Mouse (Mus musculus): ENCODE measurements around the gene Sec14l1. TPM values are rescaled to one million over a fixed set of nuclear protein-coding genes. Genes with fewer than 3 reads are reported as not detected.

Gene Sec14l1
- total RNA-seq, 2 experiments from 2014 or later: 79.2 to 91.1 TPM

DNA sequence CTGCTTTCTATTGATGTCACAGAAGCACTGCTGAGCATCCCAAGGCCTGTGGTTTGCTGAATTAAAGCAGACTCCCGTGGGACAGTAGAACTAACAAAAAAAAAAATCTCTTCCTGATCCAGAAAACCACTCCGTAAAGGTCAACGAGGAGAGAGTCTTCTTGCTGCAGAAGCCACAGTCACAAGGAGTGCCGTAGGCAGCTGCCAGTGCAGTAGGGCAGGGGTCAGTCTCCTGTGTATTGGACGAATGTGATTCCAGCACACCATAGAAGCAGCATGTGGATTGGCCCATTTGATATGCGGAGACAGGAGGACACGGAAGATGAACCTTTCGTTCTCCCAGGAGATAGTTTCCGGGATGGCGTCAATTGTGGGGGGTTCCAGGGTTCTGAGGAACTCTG, 28.8 kb upstream of the Sec14l1 start:
- DNase-seq: no peak

DNA sequence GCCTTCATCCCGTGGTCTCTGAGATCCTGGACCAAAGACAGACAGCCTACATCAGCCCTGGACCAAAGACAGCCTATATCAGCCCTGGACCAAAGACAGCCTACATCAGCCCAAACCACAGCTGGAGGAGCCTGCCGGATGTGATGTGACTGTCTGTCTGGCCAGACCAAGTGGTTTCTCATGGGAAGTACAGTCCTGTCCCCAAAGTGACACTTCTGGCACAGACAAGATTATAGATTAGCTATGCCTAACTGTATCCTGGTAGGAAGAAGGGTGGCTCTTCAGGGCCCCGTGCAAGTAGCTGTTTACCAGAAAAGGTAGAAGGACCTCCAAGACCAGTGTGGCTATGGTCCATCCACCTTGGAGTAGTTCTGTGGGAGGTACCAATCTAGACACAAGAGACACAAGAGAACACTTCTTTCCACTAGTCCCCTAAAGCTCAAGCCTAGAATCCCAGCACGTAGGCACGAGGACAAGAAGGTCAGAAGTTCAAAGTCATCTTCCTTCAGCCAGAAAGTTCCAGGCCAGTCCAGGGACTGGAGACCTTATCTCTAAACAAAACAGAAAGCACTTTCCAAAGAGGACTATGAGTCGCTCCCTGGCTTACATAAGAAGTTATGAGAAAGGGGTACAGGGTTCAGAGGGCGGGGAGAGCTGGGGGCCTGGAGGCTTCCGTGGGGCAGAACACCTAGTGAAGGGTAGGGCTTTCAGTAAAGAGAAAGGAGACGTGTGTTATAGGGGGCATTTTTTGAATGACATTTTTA, 27.8 kb upstream of the Sec14l1 start:
- DNase-seq: peak; percentile 68 to 69
- intact Hi-C loops (cut with DNase I): no loop called here

More for the DNA sequence above, 28.8 kb upstream of the Sec14l1 start:
- intact Hi-C loops (cut with DNase I): no loop called here

DNA sequence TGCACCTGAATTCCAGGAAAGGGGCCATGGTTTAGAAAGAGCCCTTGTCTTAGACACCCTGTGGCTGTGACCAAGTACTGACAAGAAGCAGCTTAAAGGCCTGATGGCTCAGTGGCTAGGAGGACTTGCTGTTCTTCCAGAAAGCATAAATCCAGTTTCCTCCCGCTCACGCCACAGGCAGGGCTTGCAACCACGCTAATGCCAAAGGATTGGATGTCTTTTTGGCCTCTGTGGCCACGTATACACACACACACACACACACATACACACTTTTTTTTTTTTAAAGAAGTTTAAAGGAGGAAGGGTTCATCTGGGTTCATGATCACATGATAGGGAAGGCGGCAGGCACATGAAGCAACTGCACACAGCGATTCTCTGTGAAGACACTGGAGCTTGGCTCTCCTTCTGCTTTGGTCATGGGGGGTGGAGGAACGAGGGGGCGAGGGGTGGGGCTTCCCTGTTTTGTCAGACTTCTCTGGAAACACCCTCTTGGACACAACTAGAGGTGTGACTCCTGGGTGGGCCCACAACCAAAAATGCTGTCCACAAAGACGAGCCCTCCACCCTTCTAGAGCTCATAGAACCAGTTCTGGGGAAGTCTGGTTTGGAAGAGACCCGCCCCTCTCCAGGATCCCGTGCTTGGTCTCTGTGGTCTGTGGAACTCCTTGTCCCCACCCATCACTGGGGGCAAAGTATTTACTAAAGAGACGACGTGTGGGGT, 26.5 kb upstream of the Sec14l1 start:
- intact Hi-C loops (cut with DNase I): no loop called here
- DNase-seq: peak in 1 of 2 experiments; percentile 40

DNA sequence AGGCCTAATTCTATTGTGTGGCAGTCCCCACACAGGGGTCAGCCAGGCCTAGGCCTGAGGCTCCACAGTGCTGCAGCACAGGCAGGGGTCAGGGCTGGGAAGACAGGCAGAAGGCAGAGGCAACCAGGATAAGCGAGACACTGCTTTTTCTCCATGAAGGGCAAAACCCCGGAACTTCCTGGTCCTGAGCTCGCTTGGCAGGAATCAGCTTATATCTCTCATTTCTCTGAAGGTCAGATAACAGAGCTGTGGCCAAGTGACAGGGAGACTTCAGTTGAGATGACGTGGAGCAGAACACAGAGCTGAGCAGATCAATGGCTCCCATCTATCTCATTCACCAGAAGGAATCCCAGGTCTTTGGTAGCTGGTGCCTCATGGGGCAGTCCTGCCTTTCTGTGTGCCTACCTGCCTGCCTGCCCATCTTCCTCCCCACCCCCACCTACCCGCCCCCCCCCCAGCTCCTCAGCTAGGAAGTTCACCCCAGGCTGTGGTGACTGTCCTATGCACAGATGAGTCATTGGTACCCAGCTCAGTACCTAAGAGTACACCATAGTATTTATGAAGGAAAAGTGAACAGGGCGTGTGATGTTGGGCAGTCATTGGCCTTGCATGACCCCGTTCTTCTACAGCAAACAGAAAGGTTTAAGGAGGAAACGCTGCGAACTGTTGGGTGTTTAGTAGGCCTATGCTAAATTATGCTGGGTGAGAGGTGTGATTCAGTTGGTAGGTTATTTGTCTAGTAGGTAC, 25.1 kb upstream of the Sec14l1 start:
- intact Hi-C loops (cut with DNase I): no loop called here

DNA sequence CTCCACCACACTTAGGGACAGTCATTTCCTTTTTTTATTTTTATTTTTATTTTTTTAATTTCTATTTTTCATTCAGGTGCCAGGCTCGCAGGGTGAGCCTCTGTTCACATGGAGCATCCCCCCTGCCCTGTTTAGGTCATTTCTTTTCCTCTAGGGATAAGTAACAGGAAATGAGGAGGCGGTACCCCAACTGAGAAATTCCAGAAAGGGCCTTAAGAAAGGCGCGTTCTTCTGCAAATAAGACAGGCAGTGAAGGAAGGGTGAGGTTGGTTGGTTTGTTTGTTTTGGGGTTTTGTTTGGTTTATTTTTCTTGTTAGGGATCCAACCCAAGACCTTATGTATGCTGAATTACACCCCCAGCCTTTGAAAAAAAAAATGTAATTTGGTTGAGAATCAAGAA, 23.6 kb upstream of the Sec14l1 start:
- intact Hi-C loops (cut with DNase I): no loop called here
- no peak for DNase-seq

More for the DNA sequence above, 25.1 kb upstream of the Sec14l1 start:
- no peak for DNase-seq

DNA sequence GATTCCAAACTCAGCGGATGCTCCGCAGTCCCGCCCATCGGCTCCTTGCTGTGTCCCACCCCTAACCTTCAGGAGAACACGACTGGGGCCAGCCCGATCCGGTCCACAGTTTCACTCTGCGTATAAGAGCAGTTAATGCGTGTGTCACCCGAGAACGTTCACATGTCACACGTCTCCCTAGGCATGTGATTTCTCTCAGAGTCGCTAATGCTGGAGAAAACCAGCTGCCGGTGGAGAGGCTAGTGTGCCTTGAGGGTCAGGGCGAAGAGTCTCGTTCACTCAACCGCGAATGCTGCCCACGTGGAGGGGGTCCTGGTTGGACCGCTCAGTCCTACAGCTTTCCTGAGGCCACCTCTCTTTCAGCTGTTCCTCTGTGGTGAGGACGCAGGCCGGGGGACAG, 23.1 kb upstream of the Sec14l1 start:
- DNase-seq: peak; percentile 60 to 63
- intact Hi-C loops (cut with DNase I): no loop called here

DNA sequence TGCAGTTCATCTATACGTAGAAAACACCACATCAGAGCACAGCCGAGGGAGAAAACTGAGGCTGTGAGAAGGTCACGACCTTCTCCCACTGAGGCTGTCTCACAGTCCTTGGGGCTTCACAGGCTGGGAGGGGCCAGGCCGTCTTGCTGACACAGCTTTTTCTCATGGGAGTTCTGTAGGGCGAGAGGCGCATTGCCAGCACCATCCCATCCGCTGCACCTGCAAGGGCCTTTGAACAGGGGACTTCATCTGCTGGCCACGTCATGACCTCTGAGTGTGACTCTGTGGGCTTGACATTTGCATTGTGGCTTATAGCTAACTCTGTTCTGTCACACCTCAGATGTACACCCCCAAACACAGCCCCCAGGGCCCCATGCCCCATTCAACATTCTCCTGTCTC, 22.3 kb upstream of the Sec14l1 start:
- peak in 1 of 2 experiments; percentile 47 for DNase-seq
- intact Hi-C loops (cut with DNase I): no loop called here

DNA sequence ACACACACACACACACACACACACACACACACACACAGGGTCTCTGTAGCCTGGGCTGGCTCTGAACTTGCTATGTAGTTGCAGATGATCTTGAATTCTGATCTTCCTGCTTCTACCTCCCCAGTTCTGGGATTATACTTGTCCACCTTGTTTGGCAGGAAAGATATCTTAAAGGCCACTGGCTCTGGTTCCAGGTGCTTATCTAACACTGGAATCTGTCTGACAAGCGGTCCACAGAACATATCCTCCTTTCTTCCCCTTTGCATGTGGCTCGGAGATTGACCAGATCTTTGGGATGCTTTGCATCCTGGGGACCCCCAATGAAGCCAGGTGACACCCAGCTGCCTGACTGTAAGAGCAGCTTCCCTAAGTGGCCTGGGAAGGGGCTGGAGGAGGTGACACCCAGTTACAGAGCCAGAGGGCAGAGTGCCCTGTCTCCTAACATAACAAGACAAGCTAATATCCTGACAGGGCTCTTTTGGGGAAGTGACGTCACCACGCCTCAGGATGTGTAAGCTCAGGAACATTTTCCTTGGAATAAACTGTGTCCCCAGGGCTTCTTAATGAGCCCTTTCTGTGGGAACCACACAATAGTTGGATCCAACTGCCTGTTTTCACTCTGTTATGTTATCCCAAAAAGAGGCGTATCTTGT, 20.9 kb upstream of the Sec14l1 start:
- intact Hi-C loops (cut with DNase I): loop anchor here (2.0 kb wide), 1 partner anchor 21 kb away; the partner anchor contains the start of gene Sec14l1
- DNase-seq: peak; percentile 85

DNA sequence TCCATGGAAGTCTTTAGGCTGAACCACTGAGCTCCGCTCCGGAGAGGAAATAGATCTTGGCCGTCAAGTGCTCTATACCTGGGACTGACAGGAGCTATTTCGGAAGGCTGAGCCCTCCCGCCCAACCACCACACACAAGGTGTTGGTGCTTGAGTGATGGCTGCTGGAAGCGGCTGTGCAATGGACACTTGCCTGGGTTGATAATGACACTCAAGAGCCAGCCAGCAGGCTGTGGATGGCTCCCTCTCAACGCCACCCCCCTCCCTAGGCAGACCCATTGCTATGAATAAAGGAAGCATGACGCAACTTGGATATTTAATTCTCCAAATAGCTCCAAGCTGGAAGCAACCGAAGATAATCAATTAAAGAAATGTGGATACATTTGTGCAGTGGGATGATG, 20.3 kb upstream of the Sec14l1 start:
- intact Hi-C loops (cut with DNase I): loop anchor here (2.0 kb wide), 1 partner anchor 20 kb away; the partner anchor contains the start of gene Sec14l1
- DNase-seq: peak; percentile 72 to 82

DNA sequence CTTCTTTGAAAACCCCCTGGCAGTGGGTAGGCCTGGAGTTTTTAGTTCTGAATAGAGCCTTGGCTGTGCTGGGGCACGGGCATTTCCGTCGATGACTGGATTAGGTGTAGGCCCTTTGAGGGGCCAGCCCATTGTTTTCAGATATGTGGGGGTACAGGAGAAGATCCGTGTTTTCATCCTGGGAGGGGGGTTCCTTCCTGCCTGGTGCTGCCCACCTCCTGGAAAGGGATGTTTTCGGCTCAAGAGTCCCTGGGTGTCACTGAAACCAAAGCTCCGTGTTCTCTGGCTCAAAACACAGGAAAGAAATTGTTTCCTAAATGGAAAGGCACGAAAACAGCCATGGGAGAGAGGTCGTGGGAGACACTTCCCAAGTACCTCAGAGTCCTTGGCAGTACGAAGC, 17.9 kb upstream of the Sec14l1 start:
- intact Hi-C loops (cut with DNase I): no loop called here
- DNase-seq: no peak

DNA sequence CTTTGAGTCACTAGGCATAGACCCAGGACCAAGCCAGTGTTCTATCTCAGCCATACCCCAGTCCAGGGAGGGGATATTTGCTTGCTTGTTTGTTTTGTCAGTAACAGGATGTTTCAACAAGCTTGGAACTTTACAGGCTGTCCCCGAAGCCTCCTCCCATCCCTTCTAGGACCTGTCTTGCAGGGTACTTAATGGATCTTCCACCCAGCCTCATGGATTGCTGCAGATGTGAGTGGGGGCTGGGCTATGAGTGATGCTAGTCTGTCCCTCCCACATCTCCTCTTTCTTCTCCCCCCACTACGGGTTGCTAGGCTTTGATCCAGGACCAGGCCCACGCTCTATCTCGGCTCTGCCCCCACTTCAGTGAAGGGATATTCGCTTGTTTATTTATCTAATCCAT, 16.8 kb upstream of the Sec14l1 start:
- no peak for DNase-seq
- intact Hi-C loops (cut with DNase I): no loop called here

DNA sequence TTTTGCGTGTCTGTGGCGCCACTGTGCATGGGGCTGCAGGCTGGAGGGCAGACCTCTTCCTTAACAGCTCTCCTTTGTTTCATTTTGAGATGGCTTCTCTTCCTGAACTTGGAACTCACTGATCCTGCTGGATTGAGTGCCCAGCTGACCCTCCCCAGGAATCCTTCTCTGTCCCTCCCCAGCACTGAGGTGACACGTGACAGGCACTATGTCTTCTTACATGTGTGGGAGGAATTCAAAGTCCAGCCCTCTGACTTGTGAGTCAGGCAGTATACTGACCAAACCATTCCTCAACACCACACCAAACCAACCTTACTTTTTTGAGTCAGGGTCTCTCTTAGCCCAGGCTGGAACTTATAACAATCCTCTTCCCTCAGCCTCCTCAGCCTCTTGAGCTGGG, 16.2 kb upstream of the Sec14l1 start:
- intact Hi-C loops (cut with DNase I): no loop called here
- no peak for DNase-seq

DNA sequence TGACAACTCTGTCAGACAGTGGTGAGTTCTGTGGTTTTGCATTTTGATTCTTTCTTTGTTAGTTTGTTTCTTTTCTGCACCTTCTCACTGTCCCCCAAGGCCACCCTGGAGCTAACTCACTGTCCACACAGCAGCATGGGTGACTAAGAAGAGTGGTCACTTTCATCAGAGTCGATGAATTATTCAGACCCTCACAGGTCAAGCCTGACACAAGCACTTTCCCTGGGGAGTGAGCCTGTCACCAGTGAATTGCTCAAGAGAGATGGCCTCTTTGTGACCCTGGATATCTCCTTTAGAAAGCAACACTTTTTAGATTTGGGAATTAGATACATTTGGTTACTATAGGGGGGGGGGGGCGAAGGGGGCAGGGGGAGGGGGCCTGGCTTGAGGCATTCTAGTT, 15.6 kb upstream of the Sec14l1 start:
- intact Hi-C loops (cut with DNase I): no loop called here
- no peak for DNase-seq

DNA sequence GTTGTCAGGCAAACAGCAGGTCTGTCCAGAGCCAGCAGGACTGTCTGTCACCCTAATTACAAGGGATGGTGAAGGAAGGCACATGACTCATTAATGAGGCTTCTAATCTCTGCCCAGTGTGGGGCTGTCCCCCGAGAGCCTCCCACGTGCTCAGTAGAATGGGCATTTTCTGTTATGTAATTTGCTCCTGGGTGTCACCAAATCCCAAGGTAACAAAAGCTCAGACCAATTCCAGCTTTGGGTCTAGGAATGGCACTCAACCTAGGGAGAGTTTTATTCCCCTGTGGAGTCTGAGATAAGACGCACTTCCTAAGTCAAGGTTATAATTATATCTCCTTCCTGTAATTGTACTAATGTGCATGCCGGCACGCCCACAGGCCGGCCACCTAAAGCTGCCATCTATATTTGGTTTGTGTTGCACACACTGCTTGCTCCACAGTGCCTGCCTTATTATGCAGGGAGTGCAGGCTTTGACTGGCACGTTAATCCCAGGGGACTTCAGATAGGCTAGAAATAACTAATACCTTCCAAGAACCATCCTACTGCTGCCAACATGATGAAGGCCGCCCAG, 13.5 kb upstream of the Sec14l1 start:
- DNase-seq: peak; percentile 60 to 70
- intact Hi-C loops (cut with DNase I): loop anchor here (2.0 kb wide), 1 partner anchor 19 kb away; no protein-coding TSS in a partner anchor

DNA sequence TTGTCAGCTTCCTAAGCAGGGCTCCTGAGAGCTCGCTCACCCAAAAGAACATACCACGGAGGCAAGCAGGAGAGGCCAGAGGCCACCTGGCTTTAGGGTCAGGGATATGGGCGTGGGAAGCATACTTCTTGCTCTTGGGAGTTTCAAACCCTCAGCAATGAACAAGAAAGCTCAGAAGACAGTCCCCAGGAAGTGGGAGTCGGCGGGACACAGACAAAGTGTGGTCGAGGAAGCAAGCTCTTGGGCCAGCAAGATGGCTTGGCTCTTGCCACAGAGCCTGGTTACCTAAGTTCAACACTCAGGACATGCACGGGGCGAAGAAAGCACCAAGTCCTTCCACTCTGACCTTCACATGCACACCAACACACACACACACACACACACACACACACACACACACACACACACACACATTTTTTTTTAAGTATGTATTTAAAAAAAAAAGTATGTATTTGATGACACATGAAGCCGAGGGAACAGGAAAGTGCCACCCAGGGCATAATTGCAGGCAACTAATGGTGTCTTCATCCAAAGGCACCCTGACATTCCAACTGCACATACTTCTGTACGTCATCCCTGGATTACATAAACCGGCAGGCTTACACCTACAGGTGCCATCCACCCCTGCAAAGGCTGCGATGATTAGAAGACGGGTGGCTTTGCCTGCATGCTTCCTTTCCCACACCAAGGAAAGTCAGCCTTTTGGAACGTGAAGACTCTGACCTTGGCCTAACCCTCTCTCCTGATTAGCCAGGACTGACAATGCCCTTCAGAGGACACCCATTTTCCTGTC, 12.8 kb upstream of the Sec14l1 start:
- no peak for DNase-seq
- intact Hi-C loops (cut with DNase I): loop anchor here (2.0 kb wide), 1 partner anchor 19 kb away; no protein-coding TSS in a partner anchor

DNA sequence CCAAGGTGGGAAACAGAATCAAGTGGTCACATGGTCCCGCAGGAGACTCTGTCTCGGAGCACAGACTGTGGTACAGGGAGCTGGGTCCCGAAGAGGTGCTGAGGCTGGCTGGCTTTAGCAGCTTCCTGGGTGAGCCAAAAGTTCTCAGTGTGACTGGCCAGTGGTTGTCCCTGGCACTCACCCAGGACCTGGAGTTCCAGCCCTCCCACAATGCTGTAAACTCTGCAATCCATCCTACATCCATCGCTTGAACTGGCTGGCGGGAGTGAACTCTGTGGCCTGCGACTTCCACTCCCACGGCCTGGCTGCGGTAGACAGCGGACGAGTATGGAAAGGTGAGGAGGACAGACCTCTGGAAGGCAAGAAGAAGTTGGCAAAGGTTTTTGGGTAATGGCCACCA, 11.4 kb upstream of the Sec14l1 start:
- DNase-seq: peak; percentile 66 to 77
- intact Hi-C loops (cut with DNase I): no loop called here

DNA sequence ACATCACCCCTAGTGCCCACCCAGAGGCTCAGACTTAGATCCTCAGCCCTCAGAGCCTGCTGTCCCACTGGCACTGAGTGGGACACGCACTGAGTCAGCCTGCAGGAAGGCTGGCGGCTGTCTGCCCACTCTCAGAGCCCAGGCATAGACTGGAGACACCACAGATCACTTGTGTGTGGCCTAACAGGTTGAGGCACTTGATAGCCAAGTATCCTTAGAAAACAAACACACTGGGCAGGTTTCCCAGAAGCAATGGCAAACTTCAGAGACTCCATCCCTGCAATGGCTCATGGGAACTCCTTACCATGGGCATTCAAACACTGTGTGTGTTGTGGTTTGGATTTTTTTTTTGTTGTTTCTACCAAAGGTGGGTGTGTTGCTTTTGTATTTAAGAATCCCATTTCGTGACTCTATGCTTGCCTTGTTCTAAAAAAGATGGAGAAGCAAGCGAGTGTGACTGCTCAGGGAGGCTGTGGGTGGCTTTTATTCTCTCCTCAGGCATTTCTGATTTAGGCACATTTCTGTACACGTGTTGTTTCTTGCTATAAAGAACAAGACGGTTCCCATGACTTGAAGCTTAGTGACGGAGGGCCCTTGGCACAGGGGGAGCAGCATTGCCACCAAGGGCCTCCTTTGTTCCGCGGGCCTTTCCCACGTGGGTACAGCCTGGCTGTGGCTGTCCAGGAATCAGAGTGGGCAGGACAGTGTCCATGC, 10.8 kb upstream of the Sec14l1 start:
- intact Hi-C loops (cut with DNase I): no loop called here
- no peak for DNase-seq

DNA sequence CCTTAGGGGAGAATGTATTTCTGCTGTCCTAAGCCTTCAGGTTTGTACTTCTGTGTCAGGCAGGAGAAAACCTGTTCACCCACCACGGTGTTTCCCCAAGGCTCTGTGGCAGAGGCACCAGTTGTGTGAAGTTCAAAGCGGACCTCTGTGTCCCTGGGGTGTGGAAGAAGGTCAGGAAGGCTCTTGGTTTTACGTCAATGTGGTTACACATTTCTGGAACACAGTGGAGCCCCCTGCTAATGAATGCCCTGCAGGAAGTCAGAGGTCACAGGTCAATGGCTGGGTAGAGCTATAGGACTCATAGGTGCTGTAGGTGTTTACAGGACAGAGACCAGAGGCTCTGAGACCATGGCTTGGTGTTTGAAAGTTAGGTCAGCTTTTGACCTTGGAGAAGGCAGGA, 9.7 kb upstream of the Sec14l1 start:
- intact Hi-C loops (cut with DNase I): no loop called here
- no peak for DNase-seq

DNA sequence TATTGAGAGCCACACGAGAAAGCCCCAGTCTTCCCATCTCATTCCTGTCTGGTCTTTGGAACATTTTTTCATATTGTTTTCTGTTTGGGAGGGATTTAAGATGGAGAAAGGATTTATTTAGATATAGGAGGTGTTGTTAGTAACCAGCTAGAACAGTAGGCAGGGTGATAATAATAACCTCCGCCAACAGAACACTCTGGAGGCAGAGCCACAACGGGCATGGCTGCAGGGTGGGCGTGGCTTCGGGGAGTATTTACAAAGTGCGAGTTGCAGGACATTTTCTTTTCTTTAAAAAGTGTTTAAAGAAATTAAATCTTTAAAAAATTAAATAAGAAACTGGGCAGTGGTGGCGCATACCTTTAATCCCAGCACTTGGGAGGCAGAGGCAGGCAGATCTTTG, 9.1 kb upstream of the Sec14l1 start:
- intact Hi-C loops (cut with DNase I): no loop called here

More for the DNA sequence above, 9.1 kb upstream of the Sec14l1 start:
- DNase-seq: no peak
